Mouse (Mus musculus) embryonic fibroblast, embryonic 13.5 days (primary cell): Measurements from ENCODE around the gene Pi4ka.

Experiments used
- CTCF ChIP-seq: IDR thresholded peaks from 2 replicates; pipeline ENCODE4 v1.5.1; 2011; ENCODE audit warnings: mild to moderate bottlenecking, control low read depth, low read length, moderate library complexity, borderline replicate concordance; ENCODE audit not compliant: insufficient read depth
- POLR2A ChIP-seq: IDR thresholded peaks from 2 replicates; pipeline ENCODE4 v1.6.1; 2011; ENCODE audit warnings: low read depth, mild to moderate bottlenecking, control low read depth, low read length, moderate library complexity

- TF ChIP-seq CTCF (no peak), POLR2A (no peak)
Measured at GRCm38 (mm10) chr16:17234499-17234895, 171.6 kb downstream of the Pi4ka start.
